Mouse (Mus musculus) liver, embryonic 16.5 days (tissue): ENCODE data around the gene Zfp94. TPM values are rescaled to one million over a fixed set of nuclear protein-coding genes. Genes with fewer than 3 reads are reported as not detected.
A peak's percentile ranks its signal among the peaks of the same experiment; 100 is the strongest.

ENCODE experiments used
- ATAC-seq: fragments of 200-750 bp; cut with Nextera tagmentation; 2 replicates; pipeline ENCODE4 v1.8.0; 2017; ENCODE audit warnings: low read depth, mild to moderate bottlenecking, moderate number of reproducible peaks, moderate library complexity
- H3K27ac ChIP-seq: fragments of 300-500 bp; sonication (generic); 2 replicates; pipeline ENCODE4 v1.5.1; 2014; ENCODE audit warnings: mild to moderate bottlenecking, low read length
- H3K27me3 ChIP-seq: fragments of 300-500 bp; sonication (generic); 2 replicates; pipeline ENCODE4 v1.6.1; 2014; ENCODE audit warnings: low read depth, low read length, mixed read lengths; ENCODE audit not compliant: control insufficient read depth, insufficient read depth
- H3K36me3 ChIP-seq: fragments of 300-500 bp; sonication (generic); 2 replicates; pipeline ENCODE4 v1.6.1; 2014; ENCODE audit warnings: mild to moderate bottlenecking; ENCODE audit not compliant: control insufficient read depth, insufficient read depth
- H3K4me1 ChIP-seq: fragments of 300-500 bp; sonication (generic); 2 replicates; pipeline ENCODE4 v1.6.1; 2014; ENCODE audit warnings: low read depth, low read length, mixed read lengths; ENCODE audit not compliant: control insufficient read depth
- H3K4me2 ChIP-seq: fragments of 300-500 bp; sonication (generic); 2 replicates; pipeline ENCODE4 v1.6.1; 2014; ENCODE audit warnings: low read depth, low read length, mixed read lengths
- H3K4me3 ChIP-seq: fragments of 300-500 bp; sonication (generic); 2 replicates; pipeline ENCODE4 v1.5.1; 2014; ENCODE audit warnings: low read depth, mild to moderate bottlenecking, low read length
- H3K9ac ChIP-seq: fragments of 300-500 bp; sonication (generic); 2 replicates; pipeline ENCODE4 v1.6.1; 2014; ENCODE audit warnings: low read depth, low read length
- H3K9me3 ChIP-seq: fragments of 300-500 bp; sonication (generic); replicated peaks from 2 replicates; pipeline ENCODE4 v1.6.1; 2016; ENCODE audit warnings: low read length; ENCODE audit not compliant: control insufficient read depth
- WGBS: fragments of 180-500 bp; shearing (Covaris S2); extraction: QIAGEN DNeasy Blood & Tissue Kit; methylation state at CpG from one replicate; pipeline ENCODE4 v1.1.7; 2014; ENCODE audit not compliant: insufficient replicate concordance; 5-methylcytosine and 5-hydroxymethylcytosine counted together
- polyA plus RNA-seq: library from polyadenylated mRNA; unstranded; fragments of >200 nt; fragmentation: Nextera tagmentation; extraction: Ambion mirVana; gene quantifications from 2 replicates; pipeline ENCODE4 v1.2.1, GENCODE M21; 2015

Zfp94 gene
- polyA plus RNA-seq, 1 experiment from 2014 or later, result 1.8 TPM

- no peak overlapping the region for H3K4me3 ChIP-seq
- H3K27me3 ChIP-seq, result peaks cover 5% of the 10 kb centered on the region
- H3K9ac ChIP-seq, result no peak overlapping the region
- H3K9me3 ChIP-seq, result no peaks in the 10 kb centered on the region
- ATAC-seq, result no peak
- no peak overlapping the region for H3K27ac ChIP-seq
- 5% methylated on average over 13 of the region's 13 CpGs for WGBS
- H3K4me2 ChIP-seq, result peak overlapping the region; percentile 19; the same call in 1 of the 2 replicates
- no peaks in the 10 kb centered on the region for H3K36me3 ChIP-seq
- H3K4me1 ChIP-seq, result no peaks in the 10 kb centered on the region
Measured at GRCm38 (mm10) chr7:24325675-24326128, 9.2 kb upstream of the Zfp94 start.

- no peak overlapping the region for H3K27ac ChIP-seq
- no peaks in the 10 kb centered on the region for H3K4me1 ChIP-seq
- H3K9ac ChIP-seq, result no peak overlapping the region
- 69% methylated on average over 6 of the region's 6 CpGs for WGBS
- no peak overlapping the region for H3K4me3 ChIP-seq
- no peaks in the 10 kb centered on the region for H3K9me3 ChIP-seq
- H3K4me2 ChIP-seq, result no peak overlapping the region
- H3K36me3 ChIP-seq, result no peaks in the 10 kb centered on the region
- ATAC-seq, result no peak
- H3K27me3 ChIP-seq, result peaks cover 5% of the 10 kb centered on the region
Measured at GRCm38 (mm10) chr7:24325197-24325596, 8.7 kb upstream of the Zfp94 start.

- H3K36me3 ChIP-seq, result no peaks in the 10 kb centered on the region
- ATAC-seq, result no peak
- no peak overlapping the region for H3K4me3 ChIP-seq
- H3K27ac ChIP-seq, result no peak overlapping the region
- H3K27me3 ChIP-seq, result peaks cover 5% of the 10 kb centered on the region
- no peak overlapping the region for H3K9ac ChIP-seq
- no peaks in the 10 kb centered on the region for H3K9me3 ChIP-seq
- no peak overlapping the region for H3K4me2 ChIP-seq
- H3K4me1 ChIP-seq, result no peaks in the 10 kb centered on the region
- whole genome bisulfite sequencing, result 53% methylated on average over 4 of the region's 4 CpGs
Measured at GRCm38 (mm10) chr7:24322593-24322992, 6.1 kb upstream of the Zfp94 start.

GRCm38 (mm10) chr7:24318942-24319341 lies 2.5 kb upstream of the Zfp94 start:
- no peak for ATAC-seq
- peaks cover 10% of the 10 kb centered on the region for H3K4me1 ChIP-seq

GRCm38 (mm10) chr7:24315726-24316566 lies 520 bp downstream of the Zfp94 start:
- Histone ChIP-seq H3K27ac (0 out of 2 replicates have a peak overlapping the region, but pooled peaks have one; percentile 45), H3K9me3 (no peaks in the 10 kb centered on the region), H3K4me3 (peak overlapping the region; percentile 69), H3K9ac (peak overlapping the region; percentile 64), H3K4me1 (peaks cover 10% of the 10 kb centered on the region), H3K4me2 (peak overlapping the region; percentile 87), H3K36me3 (no peaks in the 10 kb centered on the region), H3K27me3 (no peaks in the 10 kb centered on the region)
- 25% methylated on average over 29 of the region's 29 CpGs for WGBS
- ATAC-seq, result peak; percentile 45

More at GRCm38 (mm10) chr7:24318942-24319341, 2.5 kb upstream of the Zfp94 start:
- H3K9me3 ChIP-seq, result no peaks in the 10 kb centered on the region
- H3K27me3 ChIP-seq, result no peaks in the 10 kb centered on the region
- 34% methylated on average over 6 of the region's 6 CpGs for WGBS
- H3K36me3 ChIP-seq, result no peaks in the 10 kb centered on the region
- H3K27ac ChIP-seq, result no peak overlapping the region
- no peak overlapping the region for H3K4me3 ChIP-seq
- no peak overlapping the region for H3K4me2 ChIP-seq
- H3K9ac ChIP-seq, result no peak overlapping the region

GRCm38 (mm10) chr7:24300771-24301282 lies 15.6 kb downstream of the Zfp94 start, which contains the start of gene Zfp61:
Zfp61 (minus strand) TSS chr7:24301232.
- Histone ChIP-seq H3K9ac (peak within 1 kb of the TSS; percentile 55), H3K4me2 (peak within 1 kb of the TSS; percentile 94), H3K4me3 (peak within 1 kb of the TSS; percentile 74), H3K27me3 (no peaks in the 10 kb centered on the region), H3K9me3 (no peaks in the 10 kb centered on the region), H3K4me1 (peaks cover 12% of the 10 kb centered on the region), H3K36me3 (no peaks in the 10 kb centered on the region), H3K27ac (no peak within 1 kb of the TSS)
- ATAC-seq, result peak; percentile 75
- WGBS, result 4% methylated on average over 13 of the region's 13 CpGs

GRCm38 (mm10) chr7:24299823-24300481 lies 16.5 kb downstream of the Zfp94 start:
- H3K9ac ChIP-seq, result peak overlapping the region; percentile 30; the same call in 1 of the 2 replicates

GRCm38 (mm10) chr7:24298973-24299708 lies 17.3 kb downstream of the Zfp94 start:
- Histone ChIP-seq H3K36me3 (no peaks in the 10 kb centered on the region), H3K9me3 (no peaks in the 10 kb centered on the region), H3K27me3 (no peaks in the 10 kb centered on the region), H3K4me3 (peak overlapping the region; percentile 74), H3K4me2 (peak overlapping the region; percentile 94), H3K9ac (peak overlapping the region; percentile 67), H3K27ac (peak overlapping the region; percentile 27; the same call in 1 of the 2 replicates), H3K4me1 (peaks cover 12% of the 10 kb centered on the region)
- peak; percentile 76 for ATAC-seq
- WGBS, result under 1% methylated on average over 45 of the region's 47 CpGs

More at GRCm38 (mm10) chr7:24299823-24300481, 16.5 kb downstream of the Zfp94 start:
- under 1% methylated on average over 18 of the region's 18 CpGs for WGBS
- no peaks in the 10 kb centered on the region for H3K27me3 ChIP-seq
- peaks cover 12% of the 10 kb centered on the region for H3K4me1 ChIP-seq
- no peaks in the 10 kb centered on the region for H3K9me3 ChIP-seq
- peak overlapping the region; percentile 94 for H3K4me2 ChIP-seq
- H3K4me3 ChIP-seq, result peak overlapping the region; percentile 74
- no peaks in the 10 kb centered on the region for H3K36me3 ChIP-seq
- H3K27ac ChIP-seq, result no peak overlapping the region
- ATAC-seq, result no peak
